Mouse (Mus musculus) testis, adult 2 months (tissue): Measurements from ENCODE around the gene Rapgef3. TPM values are rescaled to one million over a fixed set of nuclear protein-coding genes. Genes with fewer than 3 reads are reported as not detected.

ENCODE experiments used
- H3K27ac ChIP-seq: fragments of 200-500 bp; 2 replicates; pipeline ENCODE4 v1.5.1; 2012; ENCODE audit warnings: low read depth, low read length; ENCODE audit not compliant: control insufficient read depth, insufficient read depth
- H3K27me3 ChIP-seq: fragments of 200-500 bp; 2 replicates; pipeline ENCODE4 v1.6.1; 2012; ENCODE audit warnings: mild to moderate bottlenecking, low read length, moderate library complexity; ENCODE audit not compliant: control insufficient read depth, insufficient read depth
- H3K36me3 ChIP-seq: fragments of 200-500 bp; 2 replicates; pipeline ENCODE4 v1.6.1; 2012; ENCODE audit warnings: mild to moderate bottlenecking, low read length; ENCODE audit not compliant: control insufficient read depth, insufficient read depth
- H3K4me1 ChIP-seq: fragments of 200-500 bp; 2 replicates; pipeline ENCODE4 v1.6.1; 2012; ENCODE audit warnings: low read length; ENCODE audit not compliant: control insufficient read depth, insufficient read depth
- H3K4me3 ChIP-seq: fragments of 200-500 bp; 2 replicates; pipeline ENCODE4 v1.5.1; 2012; ENCODE audit warnings: low read depth, mild to moderate bottlenecking, low read length, moderate library complexity, mixed read lengths; ENCODE audit not compliant: control insufficient read depth
- CTCF ChIP-seq: fragments of 200-500 bp; IDR thresholded peaks from 2 replicates; pipeline ENCODE4 v1.5.1; 2012; ENCODE audit warnings: low read depth, mild to moderate bottlenecking, inconsistent platforms, low read length, moderate library complexity; ENCODE audit not compliant: control insufficient read depth, insufficient read depth, insufficient replicate concordance
- POLR2A ChIP-seq: fragments of 200-500 bp; IDR thresholded peaks from 2 replicates; pipeline ENCODE4 v1.6.1; 2012; ENCODE audit warnings: low read depth, mild to moderate bottlenecking, inconsistent platforms, low read length, moderate library complexity; ENCODE audit not compliant: control insufficient read depth
- polyA plus RNA-seq: library from polyadenylated mRNA; depleted of rRNA; stranded (reverse); fragments of >200 nt; gene quantifications from 2 replicates; pipeline ENCODE4 v1.2.3, GENCODE M21; 2012

The Rapgef3 gene
- polyA plus RNA-seq, 1 experiment, result 16.1 TPM

GRCm38 (mm10) chr15:97744930-97745329 is 22.8 kb downstream of the Rapgef3 start:
- TF ChIP-seq CTCF (no peak), POLR2A (no peak)
- no peaks in the 10 kb centered on the region for H3K36me3 ChIP-seq
- H3K4me3 ChIP-seq, result no peak overlapping the region
- peaks cover 11% of the 10 kb centered on the region for H3K4me1 ChIP-seq
- H3K27ac ChIP-seq, result peak overlapping the region; percentile 56
- no peaks in the 10 kb centered on the region for H3K27me3 ChIP-seq

GRCm38 (mm10) chr15:97743961-97744525 is 23.7 kb downstream of the Rapgef3 start:
- H3K27me3 ChIP-seq, result no peaks in the 10 kb centered on the region
- TF ChIP-seq CTCF, result no peak
- no peak for TF ChIP-seq POLR2A
- no peak overlapping the region for H3K4me3 ChIP-seq
- H3K4me1 ChIP-seq, result peaks cover 11% of the 10 kb centered on the region
- H3K36me3 ChIP-seq, result no peaks in the 10 kb centered on the region
- H3K27ac ChIP-seq, result no peak overlapping the region

DNA sequence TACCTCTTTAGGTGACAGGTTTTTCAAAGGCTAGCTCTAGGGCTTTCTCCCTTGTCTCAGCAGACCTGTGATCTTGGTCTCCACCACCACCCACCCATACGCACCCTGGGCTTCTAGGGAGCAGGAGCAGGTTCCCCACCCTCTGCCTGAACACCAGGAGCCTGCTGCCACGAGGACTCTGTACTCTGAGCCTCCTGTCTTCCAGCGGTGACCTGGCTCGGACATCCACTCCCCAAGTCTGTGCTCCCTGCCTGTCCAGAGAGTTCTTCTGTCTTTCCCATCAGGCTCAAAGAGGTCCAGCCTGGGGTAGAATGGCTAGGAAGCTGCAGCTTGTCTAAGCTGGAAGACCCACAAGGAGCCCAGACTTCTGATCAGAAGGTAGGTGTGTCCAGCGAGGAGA is 24.6 kb downstream of the Rapgef3 start:
- Histone ChIP-seq H3K36me3 (no peaks in the 10 kb centered on the region), H3K27ac (no peak overlapping the region), H3K4me3 (no peak overlapping the region), H3K4me1 (peaks cover 11% of the 10 kb centered on the region), H3K27me3 (no peaks in the 10 kb centered on the region)
- no peak for TF ChIP-seq CTCF
- no peak for TF ChIP-seq POLR2A

- H3K27ac ChIP-seq, result no peak overlapping the region
- no peak for TF ChIP-seq CTCF
- no peak for TF ChIP-seq POLR2A
- peaks cover 11% of the 10 kb centered on the region for H3K4me1 ChIP-seq
- H3K4me3 ChIP-seq, result no peak overlapping the region
- no peaks in the 10 kb centered on the region for H3K27me3 ChIP-seq
- no peaks in the 10 kb centered on the region for H3K36me3 ChIP-seq
Measured at GRCm38 (mm10) chr15:97742600-97742999, 25.2 kb downstream of the Rapgef3 start.

DNA sequence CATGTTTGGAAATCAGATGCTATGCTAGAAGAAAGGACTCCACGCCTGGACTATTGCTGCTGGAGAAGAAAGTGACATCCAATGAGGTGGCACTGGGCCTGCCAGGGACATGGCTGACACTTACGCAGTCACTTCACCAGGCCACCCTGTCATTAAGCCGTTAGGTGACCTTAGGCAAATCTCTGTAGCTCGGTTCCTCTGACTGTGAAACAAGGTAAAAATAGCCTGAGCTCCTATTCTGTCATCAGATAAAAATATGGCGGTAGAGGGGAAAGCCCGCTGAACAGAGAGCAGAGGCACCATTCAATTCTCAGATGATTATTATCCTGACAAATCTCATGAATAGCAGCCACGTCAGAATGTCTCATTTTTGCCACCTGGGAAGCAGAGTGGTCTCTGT is 25.7 kb downstream of the Rapgef3 start:
- H3K27ac ChIP-seq, result no peak overlapping the region

GRCm38 (mm10) chr15:97741662-97742061 is 26.1 kb downstream of the Rapgef3 start:
- TF ChIP-seq CTCF (no peak), POLR2A (no peak; the same call in 1 of the 2 replicates)
- Histone ChIP-seq H3K27me3 (no peaks in the 10 kb centered on the region), H3K36me3 (no peaks in the 10 kb centered on the region), H3K4me3 (peak overlapping the region; percentile 65), H3K27ac (no peak overlapping the region), H3K4me1 (peaks cover 11% of the 10 kb centered on the region)

More for the DNA sequence above, 25.7 kb downstream of the Rapgef3 start:
- Histone ChIP-seq H3K4me3 (peak overlapping the region; percentile 65), H3K27me3 (no peaks in the 10 kb centered on the region), H3K4me1 (peaks cover 11% of the 10 kb centered on the region), H3K36me3 (no peaks in the 10 kb centered on the region)
- no peak for TF ChIP-seq CTCF
- TF ChIP-seq POLR2A, result no peak

DNA sequence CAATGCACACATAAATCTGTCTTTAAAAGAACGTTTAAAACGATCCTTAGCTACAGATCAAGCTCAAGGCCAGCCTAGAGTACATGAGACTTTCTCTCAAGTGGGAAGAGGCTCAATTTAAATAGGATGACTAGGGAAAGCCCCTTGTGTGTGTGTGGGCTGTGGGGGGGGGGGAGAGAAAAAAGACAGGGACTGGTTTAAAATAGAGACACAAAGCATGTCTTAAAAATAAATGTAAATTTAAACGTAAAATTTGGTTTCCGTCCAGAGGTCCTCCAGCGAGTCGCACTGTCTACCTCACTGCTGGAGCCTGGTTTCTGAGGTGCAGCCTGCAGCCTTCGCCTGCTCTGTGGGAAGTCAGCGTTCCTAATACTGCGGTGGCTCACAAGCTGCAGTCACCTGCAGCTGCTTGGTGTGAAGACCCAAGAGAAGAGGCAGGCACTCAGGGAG is 27.5 kb downstream of the Rapgef3 start:
- H3K36me3 ChIP-seq, result no peaks in the 10 kb centered on the region
- TF ChIP-seq POLR2A, result no peak
- TF ChIP-seq CTCF, result no peak
- H3K27me3 ChIP-seq, result no peaks in the 10 kb centered on the region
- peaks cover 4% of the 10 kb centered on the region for H3K4me1 ChIP-seq
- no peak overlapping the region for H3K27ac ChIP-seq
- H3K4me3 ChIP-seq, result peak overlapping the region; percentile 65

- H3K4me1 ChIP-seq, result peaks cover 2% of the 10 kb centered on the region; the same call in 1 of the 2 replicates
- H3K4me3 ChIP-seq, result no peak overlapping the region
- no peaks in the 10 kb centered on the region for H3K36me3 ChIP-seq
- no peak for TF ChIP-seq CTCF
- TF ChIP-seq POLR2A, result no peak
- no peak overlapping the region for H3K27ac ChIP-seq
- no peaks in the 10 kb centered on the region for H3K27me3 ChIP-seq
Measured at GRCm38 (mm10) chr15:97738923-97739322, 28.8 kb downstream of the Rapgef3 start.
